Mouse (Mus musculus) forelimb bud, embryonic 11.5 days (tissue): ENCODE data around the gene Cemip.

ENCODE experiments used
- DNase-seq: peaks from one replicate; pipeline ENCODE4 v3.0.0-alpha.2; 2012; ENCODE audit warnings: low read depth, low spot score

Gene Cemip

DNA sequence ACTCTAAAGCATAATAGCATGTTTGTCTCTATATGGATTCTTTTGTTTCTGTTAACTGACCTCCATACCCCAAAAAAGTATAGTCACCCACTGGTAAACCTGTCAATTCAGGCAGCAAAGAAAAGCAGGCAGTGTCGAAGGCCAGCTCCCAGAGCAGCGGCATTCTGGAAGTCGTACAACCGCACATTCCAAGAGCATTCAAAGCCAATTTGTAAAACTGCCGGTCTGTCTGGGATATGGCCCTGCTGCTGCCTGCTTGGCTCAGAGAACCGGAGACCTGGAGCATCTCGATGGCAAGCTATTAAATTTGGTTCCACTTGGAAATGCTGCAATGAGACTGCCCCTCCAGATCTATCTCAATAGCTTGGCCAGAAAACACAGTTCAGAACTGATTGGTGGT lies 113.8 kb downstream of the Cemip start:
- DNase-seq = no peak

DNA sequence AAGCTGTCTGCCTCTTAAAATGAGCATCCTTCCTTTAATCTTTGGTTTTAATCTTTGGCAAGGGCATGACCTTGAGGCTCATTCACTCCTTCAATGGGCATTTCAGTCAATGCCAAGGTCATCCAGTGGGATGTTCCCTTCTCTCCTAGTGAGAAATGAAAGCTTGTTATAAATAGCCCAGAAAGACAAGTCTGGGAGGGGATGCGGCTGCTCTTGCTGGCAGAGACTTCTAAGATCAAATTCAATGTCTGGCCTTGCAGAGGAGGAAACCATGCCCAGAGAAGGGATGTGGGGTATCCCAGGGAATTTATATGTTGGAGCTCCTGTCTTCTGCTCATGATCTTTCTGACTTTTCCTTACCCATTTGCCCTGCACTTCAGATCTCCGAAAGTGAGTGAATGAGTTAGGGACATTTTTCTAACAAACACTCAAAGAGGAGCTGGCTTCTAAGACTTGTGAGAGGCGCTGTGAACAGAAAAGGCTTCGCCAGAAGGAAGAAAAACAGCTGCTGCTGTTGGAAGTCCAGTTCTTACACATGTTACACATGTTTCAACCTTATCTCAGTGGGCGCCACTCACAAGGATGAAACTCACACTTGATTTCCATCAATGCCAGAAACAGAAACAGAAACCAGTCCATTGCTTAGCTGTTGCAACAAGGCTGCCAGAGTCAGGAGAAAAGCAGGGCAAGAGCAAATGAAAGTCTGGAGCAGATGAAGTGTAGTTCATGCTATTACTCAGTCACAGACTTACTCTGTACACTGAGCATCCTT lies 120.1 kb downstream of the Cemip start:
- no peak for DNase-seq

DNA sequence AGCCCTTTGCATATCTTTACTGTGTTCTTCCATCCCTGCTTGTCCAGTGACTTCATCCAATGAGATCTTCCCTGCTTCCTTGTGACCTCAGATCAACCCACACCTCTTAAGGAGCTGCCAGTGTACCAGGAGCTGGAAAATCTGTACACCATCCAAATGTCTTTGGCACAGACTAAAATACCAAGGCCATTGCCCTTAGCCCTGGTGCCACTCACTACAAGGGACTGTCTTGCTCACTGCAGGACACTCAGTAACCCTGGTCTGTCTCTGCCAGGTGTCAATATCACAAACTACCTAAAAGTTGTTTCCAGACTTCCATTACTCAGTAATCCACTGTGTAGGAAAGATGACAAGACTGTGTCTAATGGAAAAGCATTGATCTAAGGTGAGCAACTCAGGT lies 121.1 kb downstream of the Cemip start:
- DNase-seq = no peak

- no peak for DNase-seq
Measured at GRCm38 (mm10) chr7:83952511-83952910, 133.8 kb downstream of the Cemip start.

DNA sequence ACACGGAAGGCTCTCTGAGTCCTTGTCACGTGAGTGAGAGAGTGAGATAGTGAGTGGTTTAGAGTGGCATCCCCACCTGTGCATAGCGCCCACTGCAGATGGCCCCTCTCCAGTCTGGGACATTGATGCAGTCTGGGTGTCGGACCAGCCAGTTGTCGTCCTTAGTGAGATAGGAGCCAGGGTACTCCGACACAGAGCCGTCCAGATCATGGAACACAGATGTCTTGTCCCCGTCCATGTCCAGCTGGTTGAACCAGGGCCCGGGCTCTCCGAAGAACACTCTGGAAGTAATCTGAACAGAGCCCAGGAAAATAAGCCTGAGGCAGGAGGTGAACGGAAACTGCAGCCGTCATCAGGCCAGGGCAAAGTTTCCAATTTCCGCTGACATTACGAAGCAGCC lies 135.0 kb downstream of the Cemip start:
- no peak for DNase-seq

DNA sequence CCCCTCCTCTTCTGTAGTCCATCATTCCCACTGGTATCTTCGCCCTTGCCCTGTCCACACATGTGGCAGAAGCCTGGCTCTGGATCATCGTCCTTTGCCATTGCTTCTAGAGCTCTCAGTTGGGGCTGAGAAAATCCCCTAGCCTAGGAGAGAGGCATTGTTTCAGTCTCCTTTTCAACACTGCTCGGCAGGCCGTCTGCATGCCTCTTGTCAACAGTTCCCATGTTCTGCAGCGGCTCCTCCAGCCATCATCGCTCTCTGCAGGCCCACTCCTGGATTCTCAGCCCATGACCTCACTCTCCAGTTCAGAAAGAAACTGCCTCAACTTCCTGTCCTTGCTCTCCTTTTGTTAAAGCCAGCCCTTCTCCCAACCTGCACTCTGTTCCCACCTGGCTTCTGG lies 136.6 kb downstream of the Cemip start:
- no peak for DNase-seq

DNA sequence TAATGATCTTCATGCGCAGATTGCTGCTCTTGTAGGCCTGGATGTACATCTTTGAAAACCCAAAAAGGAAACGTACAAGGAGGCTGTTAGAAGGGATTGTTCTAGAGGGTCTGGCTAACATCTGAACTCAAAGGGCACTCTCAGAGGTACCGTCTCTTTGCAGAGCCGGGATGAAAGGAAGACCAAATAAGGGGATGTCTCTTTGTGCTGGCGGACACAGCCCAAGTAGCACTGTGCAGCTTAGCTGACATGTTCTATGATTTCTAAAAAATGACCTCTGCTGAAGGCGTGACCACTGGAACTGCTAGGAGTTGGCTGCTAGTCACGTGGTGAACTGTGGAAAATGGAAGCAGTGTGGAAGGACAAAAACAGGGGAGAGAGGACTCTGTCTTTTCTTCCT lies 137.6 kb downstream of the Cemip start:
- no peak for DNase-seq

DNA sequence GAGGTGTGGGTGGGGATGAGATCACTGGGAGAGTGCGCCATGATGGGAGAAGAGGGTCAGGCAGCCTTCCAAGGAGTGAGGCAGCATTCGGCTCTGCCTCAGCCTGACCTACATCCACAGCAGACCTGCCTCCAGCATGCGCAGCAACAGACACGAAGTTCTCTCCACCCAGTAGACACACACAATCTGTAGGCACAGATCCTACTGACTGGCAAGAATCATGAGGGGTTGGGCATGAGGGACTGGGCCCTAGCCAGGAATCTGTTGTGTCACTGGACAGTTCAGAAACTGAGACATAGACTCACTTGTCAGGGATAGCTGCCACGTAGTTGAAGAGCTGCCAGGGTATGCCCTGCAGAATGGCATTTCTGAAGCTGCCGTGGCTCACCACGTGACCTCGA lies 144.6 kb downstream of the Cemip start:
- DNase-seq = no peak

GRCm38 (mm10) chr7:83940136-83940535 lies 146.2 kb downstream of the Cemip start:
- DNase-seq = no peak

DNA sequence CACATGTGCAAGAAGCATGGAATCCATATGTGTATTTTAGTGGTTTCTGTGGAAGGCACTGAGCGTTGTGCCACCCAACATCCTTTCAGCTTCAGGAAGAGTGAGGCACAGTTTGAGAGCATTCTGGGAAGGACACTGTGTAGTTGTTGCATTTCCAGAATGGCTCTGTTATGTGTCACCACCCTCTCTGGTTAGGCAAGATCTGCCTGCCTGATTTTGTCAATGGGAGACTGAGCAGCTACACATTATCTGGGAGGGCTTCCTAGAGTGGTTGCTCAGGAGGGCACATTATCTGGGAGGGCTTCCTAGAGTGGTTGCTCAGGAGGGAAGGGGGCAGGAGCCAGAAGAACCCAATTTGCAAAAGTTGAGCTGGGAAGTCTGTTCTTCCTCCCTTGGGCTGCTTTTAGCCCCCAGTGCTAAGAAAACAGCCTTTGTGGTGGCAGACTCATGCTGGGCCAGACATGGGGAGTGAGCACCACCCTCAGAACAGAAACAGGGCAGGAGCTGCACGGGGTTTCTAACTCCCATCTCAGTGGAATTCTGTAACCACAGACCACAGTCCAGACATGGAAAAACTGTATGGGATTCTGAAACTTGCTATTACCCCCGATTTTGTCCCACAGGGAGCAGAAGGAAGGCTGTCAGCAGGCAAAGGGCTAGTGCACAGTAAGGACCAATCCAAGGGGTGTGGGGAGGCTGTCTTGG lies 147.1 kb downstream of the Cemip start:
- DNase-seq = no peak

- DNase-seq = no peak
Measured at GRCm38 (mm10) chr7:83921637-83922036, 164.7 kb downstream of the Cemip start.

- no peak for DNase-seq
Measured at GRCm38 (mm10) chr7:83920241-83920640, 166.1 kb downstream of the Cemip start.

DNA sequence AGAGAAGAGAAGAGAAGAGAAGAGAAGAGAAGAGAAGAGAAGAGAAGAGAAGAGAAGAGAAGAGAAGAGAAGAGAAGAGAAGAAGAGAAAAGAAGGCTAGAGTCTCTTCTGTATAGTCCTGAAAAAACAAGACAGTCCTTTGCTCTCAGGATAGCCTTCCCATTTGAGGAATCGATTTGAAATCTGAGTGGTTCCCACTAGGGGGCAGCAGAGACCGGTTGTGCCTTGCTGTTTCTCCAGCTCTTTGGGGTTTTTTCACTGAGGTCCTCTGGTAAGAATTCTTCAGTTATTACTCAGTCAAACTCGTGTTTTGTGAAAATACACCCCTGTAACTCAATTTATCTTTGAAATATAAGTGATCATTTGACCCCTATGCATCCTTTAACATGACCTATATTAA lies 171.7 kb downstream of the Cemip start:
- peak; percentile 87 for DNase-seq

- no peak for DNase-seq
Measured at GRCm38 (mm10) chr7:83913995-83914394, 172.3 kb downstream of the Cemip start.

GRCm38 (mm10) chr7:83913405-83913932 lies 172.8 kb downstream of the Cemip start:
- no peak for DNase-seq

GRCm38 (mm10) chr7:83911909-83912308 lies 174.4 kb downstream of the Cemip start:
- DNase-seq = no peak

- DNase-seq = no peak
Measured at GRCm38 (mm10) chr7:83904831-83905230, 181.5 kb downstream of the Cemip start.

DNA sequence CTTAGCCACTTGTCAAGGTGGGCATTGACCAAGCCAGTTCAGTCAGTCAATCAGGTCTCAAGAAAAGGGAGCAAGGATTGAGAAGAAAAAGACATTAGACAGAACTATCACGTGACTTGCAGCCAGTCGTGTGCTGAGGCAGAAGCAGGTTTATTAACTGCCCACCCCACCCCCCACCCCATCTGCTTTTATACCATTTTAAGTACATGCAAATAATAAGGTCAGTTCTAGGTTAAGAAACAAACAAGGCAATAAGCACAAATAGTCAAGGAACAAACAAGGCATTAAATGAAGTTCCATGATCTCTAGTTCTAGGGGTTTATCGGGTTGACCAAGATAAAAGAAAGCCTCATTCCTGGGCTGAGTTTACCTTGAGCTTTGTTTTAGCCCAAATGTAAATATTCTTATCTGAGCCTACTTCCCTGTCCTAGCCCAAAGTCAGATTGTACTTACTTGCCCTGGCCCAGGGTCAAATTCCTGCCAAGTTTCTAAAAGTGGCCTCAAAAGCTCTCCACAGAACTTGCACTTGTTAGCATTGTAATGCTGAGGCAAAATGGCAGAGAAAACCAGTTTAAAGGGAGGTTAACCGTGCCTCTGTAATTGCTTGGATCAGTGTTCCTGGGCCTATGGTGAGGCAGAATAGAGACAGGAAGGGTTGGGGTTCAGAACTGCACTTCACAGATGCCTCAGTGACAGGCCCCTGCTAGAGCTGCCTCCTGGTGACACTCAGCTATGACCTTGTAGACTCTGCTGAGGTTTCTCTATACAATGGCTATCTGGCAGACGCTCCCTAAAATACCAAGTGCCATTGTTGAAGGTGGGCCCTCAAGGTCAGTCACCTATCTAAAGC lies 183.8 kb downstream of the Cemip start:
- no peak for DNase-seq

DNA sequence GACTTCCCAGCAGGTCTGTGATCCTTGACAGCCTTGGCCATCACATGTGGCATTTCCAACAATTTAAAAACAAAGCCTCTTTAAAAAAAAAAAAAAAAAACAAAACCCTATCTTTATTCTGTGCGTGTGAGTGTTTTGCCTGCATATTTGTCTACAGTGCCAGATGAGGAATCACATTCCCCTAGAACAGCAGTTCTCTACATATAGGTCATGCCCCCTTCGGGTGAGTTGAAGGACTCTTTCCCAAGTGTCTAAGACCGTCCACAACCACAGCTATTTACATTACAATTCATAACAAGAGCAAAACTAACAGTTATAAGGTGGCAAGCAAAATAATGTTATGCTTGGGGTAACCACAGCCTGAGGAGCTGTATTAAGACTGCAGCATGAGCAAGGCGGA lies 184.9 kb downstream of the Cemip start:
- DNase-seq = no peak

DNA sequence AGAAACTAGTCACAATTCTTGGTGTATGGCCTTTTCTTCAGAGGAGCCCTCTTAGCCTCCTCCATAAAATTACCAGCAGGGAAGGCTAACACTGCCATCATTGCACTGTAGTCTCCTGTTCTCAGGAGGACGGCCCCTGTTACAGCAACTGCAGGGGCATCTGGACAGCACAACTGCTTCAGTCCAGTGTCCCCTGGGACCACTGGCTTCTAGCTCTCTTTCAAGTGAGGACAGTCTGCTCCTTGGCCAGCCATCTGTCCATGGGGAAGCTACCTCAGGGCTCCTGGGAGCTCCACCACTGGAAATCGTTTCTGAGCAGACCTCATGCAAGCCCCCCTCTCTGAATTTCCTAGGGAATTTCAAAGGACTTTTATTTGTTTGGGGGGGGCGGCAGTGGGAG lies 185.8 kb downstream of the Cemip start:
- no peak for DNase-seq

GRCm38 (mm10) chr7:83898267-83898666 lies 188.0 kb downstream of the Cemip start:
- no peak for DNase-seq

GRCm38 (mm10) chr7:83896077-83896740 lies 190.1 kb downstream of the Cemip start:
- no peak for DNase-seq
